Mouse (Mus musculus) kidney, embryonic 15.5 days (tissue): ENCODE measurements around the gene Gm17482. TPM values are rescaled to one million over a fixed set of nuclear protein-coding genes. Genes with fewer than 3 reads are reported as not detected.

ENCODE experiments used
- ATAC-seq: fragments of 200-750 bp; cut with Nextera tagmentation; replicated peaks from 2 replicates; pipeline ENCODE4 v1.8.0; 2017; ENCODE audit warnings: moderate TSS enrichment; ENCODE audit not compliant: low FRiP score
- H3K27ac ChIP-seq: fragments of 300-500 bp; sonication (generic); 2 replicates; pipeline ENCODE4 v1.5.1; 2015; ENCODE audit warnings: mild to moderate bottlenecking, inconsistent platforms
- H3K27me3 ChIP-seq: fragments of 300-500 bp; sonication (generic); 2 replicates; pipeline ENCODE4 v1.6.1; 2015; ENCODE audit warnings: inconsistent platforms
- H3K36me3 ChIP-seq: fragments of 300-500 bp; sonication (generic); 2 replicates; pipeline ENCODE4 v1.6.1; 2015; ENCODE audit warnings: inconsistent platforms
- H3K4me1 ChIP-seq: fragments of 300-500 bp; sonication (generic); 2 replicates; pipeline ENCODE4 v1.6.1; 2015; ENCODE audit warnings: inconsistent platforms
- H3K4me2 ChIP-seq: fragments of 300-500 bp; sonication (generic); 2 replicates; pipeline ENCODE4 v1.6.1; 2015; ENCODE audit warnings: moderate library complexity, mild to moderate bottlenecking, inconsistent platforms
- H3K4me3 ChIP-seq: fragments of 300-500 bp; sonication (generic); replicated peaks from 2 replicates; pipeline ENCODE4 v1.5.1; 2015; ENCODE audit warnings: mild to moderate bottlenecking, inconsistent platforms
- H3K9ac ChIP-seq: fragments of 300-500 bp; sonication (generic); 2 replicates; pipeline ENCODE4 v1.6.1; 2015; ENCODE audit warnings: mild to moderate bottlenecking, inconsistent platforms
- H3K9me3 ChIP-seq: fragments of 300-500 bp; sonication (generic); replicated peaks from 2 replicates; pipeline ENCODE4 v1.6.1; 2016; ENCODE audit warnings: inconsistent platforms
- WGBS: fragments of 180-500 bp; shearing (Covaris S2); methylation state at CpG from one replicate; pipeline ENCODE4 v1.1.7; 2015; ENCODE audit warnings: mixed read lengths; 5-methylcytosine and 5-hydroxymethylcytosine counted together
- polyA plus RNA-seq: library from polyadenylated mRNA; unstranded; fragments of >200 nt; fragmentation: Nextera tagmentation; extraction: Ambion mirVana; gene quantifications from 2 replicates; pipeline ENCODE4 v1.2.1, GENCODE M21; 2015

The Gm17482 gene
- not detected in 2 replicates for polyA plus RNA-seq

DNA sequence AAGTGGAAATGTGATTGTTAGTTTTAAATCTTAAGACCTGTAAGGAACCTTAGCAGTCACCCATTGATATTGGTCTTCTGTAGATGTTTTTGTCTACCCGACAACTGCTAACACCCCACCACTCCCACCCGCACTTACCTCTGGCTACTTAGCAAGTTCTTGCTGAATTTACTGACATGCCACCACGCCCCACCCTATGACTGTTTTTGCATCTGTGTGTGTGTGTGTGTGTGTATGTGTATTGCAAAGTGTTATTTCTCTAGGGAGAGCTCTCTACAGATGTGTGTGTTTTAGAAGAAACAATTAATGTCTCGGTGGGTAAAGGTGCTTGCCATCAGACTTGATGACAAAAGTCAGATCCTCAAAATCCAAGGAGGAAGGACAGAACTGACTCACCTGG lies at the start of gene Gm17482:
Gene Gm17482 (plus strand): TSS at position 301 of the 400 bp plus-strand sequence.
- no peak within 1 kb of the TSS for H3K9ac ChIP-seq
- H3K4me2 ChIP-seq = no peak within 1 kb of the TSS
- H3K4me3 ChIP-seq = no peak within 1 kb of the TSS
- no peak for ATAC-seq
- no peaks in the 10 kb centered on the region for H3K9me3 ChIP-seq
- H3K27me3 ChIP-seq = no peaks in the 10 kb centered on the region
- no peaks in the 10 kb centered on the region for H3K36me3 ChIP-seq
- 75% methylated on average over 4 of the region's 4 CpGs for WGBS
- H3K4me1 ChIP-seq = no peaks in the 10 kb centered on the region
- H3K27ac ChIP-seq = no peak within 1 kb of the TSS

DNA sequence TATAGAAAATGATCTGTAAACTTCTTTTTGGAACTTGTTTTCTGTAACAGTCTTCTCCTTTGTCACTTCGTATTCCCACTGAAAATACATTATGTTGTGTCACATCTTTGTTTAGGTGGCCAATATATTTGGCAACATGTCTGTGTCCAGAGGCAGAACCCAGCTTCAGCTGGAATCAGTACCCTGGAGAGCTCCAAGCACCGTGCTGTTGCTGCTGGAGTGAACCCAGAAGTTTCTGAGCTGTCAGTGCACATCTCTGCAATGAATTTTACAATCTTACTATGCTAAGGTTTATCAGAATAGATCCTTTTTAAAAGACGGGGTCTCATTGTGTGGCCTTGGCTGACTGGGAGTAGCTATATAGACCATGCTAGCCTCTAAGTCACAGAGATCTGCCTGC lies 48.3 kb upstream of the Gm17482 start:
- H3K4me3 ChIP-seq = no peak overlapping the region
- H3K27me3 ChIP-seq = 0 out of 2 replicates have a peak, but pooled peaks cover 3% of the 10 kb centered on the region
- H3K27ac ChIP-seq = no peak overlapping the region
- H3K36me3 ChIP-seq = no peaks in the 10 kb centered on the region
- ATAC-seq = no peak
- no peaks in the 10 kb centered on the region for H3K4me1 ChIP-seq
- no peaks in the 10 kb centered on the region for H3K9me3 ChIP-seq
- H3K9ac ChIP-seq = no peak overlapping the region
- H3K4me2 ChIP-seq = no peak overlapping the region
- WGBS = 26% methylated on average over 3 of the region's 3 CpGs

DNA sequence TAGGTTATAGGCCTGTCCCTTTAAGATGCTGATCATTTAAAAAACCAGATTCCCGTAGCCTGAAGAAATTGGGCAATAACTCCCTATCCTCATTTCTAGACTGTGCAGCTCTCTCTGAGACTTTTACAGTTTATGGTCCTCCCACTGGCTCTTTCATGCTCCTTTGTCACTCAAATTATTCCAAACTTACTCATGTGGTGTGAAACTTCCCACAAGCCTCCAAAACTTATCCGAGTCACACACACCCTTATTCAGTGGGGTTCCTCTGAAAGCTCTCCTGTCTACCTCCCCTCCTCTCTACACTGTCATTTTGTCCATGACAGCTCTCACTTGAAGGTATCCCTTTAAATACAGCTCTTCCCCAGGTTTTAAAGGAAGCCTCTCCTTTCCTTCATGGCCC lies 46.0 kb upstream of the Gm17482 start:
- H3K9me3 ChIP-seq = no peaks in the 10 kb centered on the region
- no peak overlapping the region for H3K9ac ChIP-seq
- H3K27ac ChIP-seq = no peak overlapping the region
- WGBS = 72% methylated on average over 2 of the region's 2 CpGs
- no peaks in the 10 kb centered on the region for H3K4me1 ChIP-seq
- H3K36me3 ChIP-seq = no peaks in the 10 kb centered on the region
- H3K4me2 ChIP-seq = no peak overlapping the region
- no peak overlapping the region for H3K4me3 ChIP-seq
- 0 out of 2 replicates have a peak, but pooled peaks cover 3% of the 10 kb centered on the region for H3K27me3 ChIP-seq
- no peak for ATAC-seq

DNA sequence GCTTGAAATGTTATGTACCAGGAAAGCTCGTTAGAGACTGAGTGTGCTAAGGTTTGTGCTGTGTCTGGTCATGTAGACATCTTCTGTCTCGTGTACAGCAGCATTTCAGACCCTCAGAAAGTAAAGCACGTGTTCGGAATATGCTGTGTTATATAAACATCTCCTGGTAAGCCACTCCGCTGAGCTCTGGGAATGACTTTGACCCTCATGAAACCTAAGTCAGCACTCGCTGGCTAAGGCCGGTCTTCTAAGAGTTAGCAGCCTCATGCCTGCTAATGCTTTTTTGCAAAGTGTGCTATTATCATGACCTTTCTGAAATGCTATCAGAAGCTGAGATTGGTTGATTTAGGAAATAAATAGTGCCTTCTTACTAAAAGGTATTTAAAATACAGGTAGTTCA lies 36.0 kb upstream of the Gm17482 start:
- 48% methylated on average over 7 of the region's 7 CpGs for WGBS
- Histone ChIP-seq H3K4me2 (no peak overlapping the region), H3K4me1 (no peaks in the 10 kb centered on the region), H3K27ac (no peak overlapping the region), H3K36me3 (no peaks in the 10 kb centered on the region), H3K27me3 (no peaks in the 10 kb centered on the region), H3K4me3 (no peak overlapping the region), H3K9ac (no peak overlapping the region), H3K9me3 (no peaks in the 10 kb centered on the region)
- no peak for ATAC-seq

DNA sequence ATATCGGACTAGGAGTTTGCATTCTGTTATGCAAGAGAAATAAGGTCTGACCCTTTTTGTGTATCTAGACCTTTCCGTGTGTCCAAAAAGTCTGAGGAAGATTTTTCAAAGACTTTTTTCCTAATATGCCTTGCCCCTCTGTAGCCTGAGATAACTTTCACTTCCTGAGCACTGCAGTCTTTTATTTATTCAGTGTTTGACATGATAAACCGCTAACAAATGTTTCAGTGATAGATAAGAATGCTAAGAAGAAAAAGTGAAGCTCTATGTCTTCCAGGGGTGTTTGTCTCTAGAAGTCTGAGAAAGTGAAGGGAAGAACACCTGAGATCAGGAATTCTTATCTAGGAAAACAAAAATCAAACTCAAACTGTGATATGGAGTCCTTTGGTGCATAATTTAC lies 26.4 kb upstream of the Gm17482 start:
- ATAC-seq = no peak
- Histone ChIP-seq H3K4me1 (no peaks in the 10 kb centered on the region), H3K9me3 (no peaks in the 10 kb centered on the region), H3K4me3 (no peak overlapping the region), H3K27ac (no peak overlapping the region), H3K36me3 (no peaks in the 10 kb centered on the region), H3K9ac (no peak overlapping the region), H3K4me2 (no peak overlapping the region), H3K27me3 (no peaks in the 10 kb centered on the region)
- WGBS = 66% methylated on average over 3 of the region's 3 CpGs

DNA sequence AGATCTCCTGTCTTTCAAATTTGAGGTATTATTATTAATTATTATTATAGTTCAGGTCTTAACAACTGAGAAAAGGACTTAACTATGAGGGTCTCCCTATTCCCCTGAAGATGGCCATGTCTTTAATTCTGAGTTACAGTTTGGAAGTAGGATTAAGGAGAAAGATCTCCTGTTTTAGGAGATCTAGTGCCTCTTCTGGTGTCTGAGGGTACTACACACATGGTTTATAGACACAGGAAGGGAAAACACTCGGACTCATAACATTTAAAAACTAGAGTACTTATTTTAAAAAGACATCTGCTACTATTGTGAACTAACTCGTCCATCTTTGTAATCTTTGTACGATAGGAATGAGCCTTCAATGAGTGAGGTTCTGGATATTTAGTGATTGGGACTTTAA lies 24.1 kb upstream of the Gm17482 start:
- Histone ChIP-seq H3K9me3 (no peaks in the 10 kb centered on the region), H3K36me3 (no peaks in the 10 kb centered on the region), H3K27me3 (no peaks in the 10 kb centered on the region), H3K4me1 (no peaks in the 10 kb centered on the region), H3K4me2 (no peak overlapping the region), H3K9ac (no peak overlapping the region), H3K27ac (no peak overlapping the region), H3K4me3 (no peak overlapping the region)
- no peak for ATAC-seq
- WGBS = 67% methylated on average over 3 of the region's 3 CpGs

DNA sequence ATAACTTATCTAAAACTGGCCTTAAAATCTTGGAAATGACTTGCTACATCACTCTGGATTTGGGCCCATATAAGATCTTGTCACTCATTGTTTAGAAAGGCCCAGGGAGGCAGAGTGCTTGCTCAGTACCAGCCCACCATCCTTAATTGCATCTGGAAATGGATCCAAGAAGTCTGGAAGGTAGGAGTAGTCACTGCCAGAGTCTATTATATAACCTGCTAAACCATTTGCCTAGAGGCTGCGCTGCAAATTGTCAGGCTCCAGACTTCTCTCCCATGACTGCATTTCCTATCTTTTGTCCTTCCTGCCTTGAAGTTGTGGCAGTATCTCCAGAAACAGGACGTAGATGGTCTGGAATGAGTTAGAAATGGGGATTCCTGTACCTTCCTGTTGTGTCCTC lies 17.0 kb upstream of the Gm17482 start:
- no peaks in the 10 kb centered on the region; the same call in 1 of the 2 replicates for H3K27me3 ChIP-seq
- H3K36me3 ChIP-seq = no peaks in the 10 kb centered on the region
- peaks cover 9% of the 10 kb centered on the region for H3K4me1 ChIP-seq
- no peak overlapping the region for H3K9ac ChIP-seq
- H3K4me3 ChIP-seq = no peak overlapping the region
- H3K4me2 ChIP-seq = no peak overlapping the region
- no peak for ATAC-seq
- no peaks in the 10 kb centered on the region for H3K9me3 ChIP-seq
- no peak overlapping the region for H3K27ac ChIP-seq
- WGBS = 48% methylated on average over 2 of the region's 2 CpGs

DNA sequence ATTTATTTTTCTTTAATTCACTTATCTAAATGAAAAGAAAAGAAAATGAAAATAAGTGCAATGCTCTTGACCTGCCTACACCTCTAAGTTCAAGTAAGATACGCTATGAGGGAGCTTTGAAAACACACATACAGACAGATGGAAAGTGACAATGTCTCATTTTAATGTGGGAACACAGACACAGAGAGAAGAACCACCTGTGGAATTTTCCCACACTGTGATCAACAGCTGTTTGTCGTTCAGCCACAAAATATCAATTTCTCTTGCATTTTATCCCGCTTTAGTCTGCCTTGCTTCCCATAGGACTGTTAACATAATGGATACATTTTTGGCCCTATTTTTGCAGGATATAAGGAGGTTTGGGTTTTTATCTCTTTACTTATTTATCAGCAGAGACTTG lies 16.3 kb upstream of the Gm17482 start:
- 46% methylated on average over 3 of the region's 3 CpGs for WGBS
- ATAC-seq = no peak
- H3K9me3 ChIP-seq = no peaks in the 10 kb centered on the region
- no peaks in the 10 kb centered on the region; the same call in 1 of the 2 replicates for H3K27me3 ChIP-seq
- H3K9ac ChIP-seq = no peak overlapping the region
- no peaks in the 10 kb centered on the region for H3K36me3 ChIP-seq
- H3K4me1 ChIP-seq = peaks cover 9% of the 10 kb centered on the region
- no peak overlapping the region for H3K4me2 ChIP-seq
- no peak overlapping the region for H3K4me3 ChIP-seq
- no peak overlapping the region for H3K27ac ChIP-seq

DNA sequence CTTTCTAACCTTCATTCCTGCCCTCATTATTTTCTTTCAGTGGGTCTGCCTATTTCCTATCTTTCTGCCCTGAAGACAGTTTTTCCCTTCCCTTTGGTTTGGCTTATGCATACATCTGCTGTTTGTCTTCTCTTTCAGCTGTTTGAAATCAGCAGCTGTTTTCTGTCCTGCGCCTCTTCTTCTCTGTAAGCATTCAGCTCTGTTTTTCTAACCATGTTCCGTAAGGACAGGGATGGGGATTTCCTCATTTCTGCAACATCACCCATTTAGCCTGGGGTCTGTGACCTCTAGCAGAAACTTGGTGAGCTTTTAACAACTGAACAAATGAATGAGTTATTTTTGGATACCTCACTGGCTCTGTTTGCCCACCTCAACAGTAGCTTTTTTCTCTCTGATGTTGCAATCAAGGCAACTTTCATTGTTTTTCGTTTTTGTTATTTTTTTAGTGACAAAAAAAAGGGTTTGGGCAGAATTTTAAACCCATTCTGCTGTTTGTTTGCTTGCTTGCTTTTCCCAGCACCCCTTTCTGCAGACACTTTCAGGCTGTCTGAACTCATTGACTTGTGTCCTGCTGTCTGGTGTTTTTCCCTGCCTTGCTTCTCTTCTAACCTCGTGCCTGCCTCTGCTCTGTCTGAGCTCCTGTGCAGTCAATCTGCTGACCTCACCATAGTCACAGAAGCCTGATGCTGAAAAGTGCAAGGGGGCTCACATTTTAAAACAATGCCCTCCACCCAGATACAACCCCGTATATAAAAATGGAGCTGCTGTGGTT lies 14.8 kb upstream of the Gm17482 start:
- Histone ChIP-seq H3K36me3 (no peaks in the 10 kb centered on the region), H3K4me2 (no peak overlapping the region), H3K27me3 (no peaks in the 10 kb centered on the region; the same call in 1 of the 2 replicates), H3K9ac (no peak overlapping the region), H3K4me1 (peaks cover 9% of the 10 kb centered on the region), H3K9me3 (no peaks in the 10 kb centered on the region), H3K4me3 (no peak overlapping the region), H3K27ac (peak overlapping the region; percentile 59)
- WGBS = 44% methylated on average over 5 of the region's 5 CpGs
- ATAC-seq = no peak

DNA sequence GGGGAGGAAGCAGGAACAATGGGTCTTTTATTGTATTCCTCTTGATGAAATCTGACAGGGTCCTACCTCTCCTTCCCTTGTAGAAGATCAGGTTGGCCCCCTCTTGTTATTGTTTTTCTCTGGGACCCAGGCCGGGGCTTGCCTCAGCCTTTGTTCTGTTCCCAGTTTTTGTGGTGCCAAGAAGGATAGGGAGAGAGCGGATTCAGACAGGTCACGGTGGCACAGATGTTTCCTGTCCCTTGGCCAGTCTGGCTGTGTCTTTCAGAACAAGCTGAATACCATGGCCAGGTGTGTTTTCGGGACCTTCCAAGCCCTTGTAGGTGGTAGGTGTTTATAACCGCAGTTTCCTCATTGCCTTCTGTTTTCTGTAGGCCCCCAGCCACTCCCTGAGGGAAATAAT lies 14.0 kb upstream of the Gm17482 start:
- H3K27ac ChIP-seq = peak overlapping the region; percentile 59; the same call in 1 of the 2 replicates
- no peaks in the 10 kb centered on the region; the same call in 1 of the 2 replicates for H3K27me3 ChIP-seq
- 46% methylated on average over 5 of the region's 5 CpGs for WGBS
- no peaks in the 10 kb centered on the region for H3K36me3 ChIP-seq
- H3K4me3 ChIP-seq = no peak overlapping the region
- H3K4me2 ChIP-seq = no peak overlapping the region
- H3K9ac ChIP-seq = no peak overlapping the region
- no peak for ATAC-seq
- no peaks in the 10 kb centered on the region for H3K9me3 ChIP-seq
- H3K4me1 ChIP-seq = peaks cover 9% of the 10 kb centered on the region

DNA sequence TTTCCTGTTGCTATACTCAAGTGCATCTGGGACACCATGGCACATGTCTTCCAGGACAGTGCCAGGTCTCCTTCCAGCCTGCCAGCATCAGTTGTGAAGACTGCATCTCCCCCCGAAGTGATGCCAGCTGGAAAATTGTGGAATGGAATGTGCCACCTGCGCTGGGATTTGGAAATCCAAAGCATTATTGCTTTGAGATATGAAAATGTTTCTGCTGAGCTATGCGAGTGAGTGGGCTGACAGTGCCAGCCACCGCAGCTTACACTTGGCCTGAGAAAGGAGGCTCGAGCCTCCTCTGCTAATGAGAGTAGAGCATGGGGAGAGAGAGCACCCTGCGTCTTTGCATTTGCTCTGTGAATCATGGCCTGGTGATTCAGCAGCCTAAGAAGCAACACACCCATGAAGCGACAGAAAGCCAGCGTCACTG lies 5.9 kb upstream of the Gm17482 start:
- Histone ChIP-seq H3K4me2 (no peak overlapping the region), H3K27me3 (no peaks in the 10 kb centered on the region), H3K27ac (no peak overlapping the region), H3K4me1 (no peaks in the 10 kb centered on the region), H3K9me3 (no peaks in the 10 kb centered on the region), H3K9ac (no peak overlapping the region), H3K4me3 (no peak overlapping the region), H3K36me3 (no peaks in the 10 kb centered on the region)
- ATAC-seq = no peak
- 80% methylated on average over 8 of the region's 8 CpGs for WGBS

DNA sequence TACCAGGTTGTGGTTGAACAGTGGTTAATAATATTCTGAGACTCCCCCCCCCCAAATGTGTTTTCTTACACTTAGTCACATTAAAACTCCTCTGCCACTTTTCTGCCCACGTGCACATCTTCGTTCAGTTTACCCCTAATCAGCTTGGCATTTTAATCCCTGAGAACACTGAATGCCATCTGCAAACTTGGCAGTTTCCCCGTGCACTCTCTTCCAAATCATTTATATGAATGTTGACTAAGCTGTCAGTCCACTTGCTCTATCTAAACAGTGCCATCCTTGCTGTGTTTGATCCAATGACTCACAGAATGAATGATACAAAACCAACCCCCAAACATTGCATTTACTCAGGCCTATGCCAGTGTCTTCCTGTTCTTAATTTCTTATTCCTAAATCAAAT lies 1.6 kb upstream of the Gm17482 start:
- no peaks in the 10 kb centered on the region for H3K4me1 ChIP-seq
- 61% methylated on average over 3 of the region's 3 CpGs for WGBS
- no peak overlapping the region for H3K27ac ChIP-seq
- no peak overlapping the region for H3K4me2 ChIP-seq
- ATAC-seq = no peak
- no peaks in the 10 kb centered on the region for H3K27me3 ChIP-seq
- H3K36me3 ChIP-seq = no peaks in the 10 kb centered on the region
- no peaks in the 10 kb centered on the region for H3K9me3 ChIP-seq
- no peak overlapping the region for H3K9ac ChIP-seq
- no peak overlapping the region for H3K4me3 ChIP-seq

DNA sequence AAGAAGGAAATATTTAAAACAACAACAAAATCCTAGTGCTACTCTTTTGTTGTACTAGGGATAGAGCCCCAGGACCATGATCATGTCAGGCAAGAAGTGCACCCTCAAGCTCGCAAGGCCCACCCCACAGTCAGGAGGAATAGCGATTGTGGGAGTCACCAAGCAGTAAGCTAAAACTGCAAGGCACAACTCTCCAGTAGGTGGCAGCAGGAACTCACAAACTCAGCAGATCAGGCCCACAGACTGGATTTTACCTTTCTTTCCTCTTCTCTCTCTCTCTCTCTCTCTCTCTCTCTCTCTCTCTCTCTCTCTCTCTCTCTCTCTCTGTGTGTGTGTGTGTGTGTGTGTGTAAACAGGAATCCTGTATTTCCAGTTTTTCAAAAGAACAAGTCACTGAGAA lies 386 bp downstream of the Gm17482 start:
- Histone ChIP-seq H3K27ac (no peak overlapping the region), H3K36me3 (no peaks in the 10 kb centered on the region), H3K9me3 (no peaks in the 10 kb centered on the region), H3K27me3 (no peaks in the 10 kb centered on the region), H3K4me2 (no peak overlapping the region), H3K9ac (no peak overlapping the region), H3K4me3 (no peak overlapping the region), H3K4me1 (no peaks in the 10 kb centered on the region)
- ATAC-seq = 0 out of 2 replicates have a peak, but pooled peaks have one; percentile 49
- 7% methylated on average over 2 of the region's 2 CpGs for WGBS
